Mouse (Mus musculus): ENCODE measurements around the gene Scn3b. TPM values are rescaled to one million over a fixed set of nuclear protein-coding genes. Genes with fewer than 3 reads are reported as not detected.

Gene Scn3b
- total RNA-seq, 2 experiments from 2014 or later, result not detected

DNA sequence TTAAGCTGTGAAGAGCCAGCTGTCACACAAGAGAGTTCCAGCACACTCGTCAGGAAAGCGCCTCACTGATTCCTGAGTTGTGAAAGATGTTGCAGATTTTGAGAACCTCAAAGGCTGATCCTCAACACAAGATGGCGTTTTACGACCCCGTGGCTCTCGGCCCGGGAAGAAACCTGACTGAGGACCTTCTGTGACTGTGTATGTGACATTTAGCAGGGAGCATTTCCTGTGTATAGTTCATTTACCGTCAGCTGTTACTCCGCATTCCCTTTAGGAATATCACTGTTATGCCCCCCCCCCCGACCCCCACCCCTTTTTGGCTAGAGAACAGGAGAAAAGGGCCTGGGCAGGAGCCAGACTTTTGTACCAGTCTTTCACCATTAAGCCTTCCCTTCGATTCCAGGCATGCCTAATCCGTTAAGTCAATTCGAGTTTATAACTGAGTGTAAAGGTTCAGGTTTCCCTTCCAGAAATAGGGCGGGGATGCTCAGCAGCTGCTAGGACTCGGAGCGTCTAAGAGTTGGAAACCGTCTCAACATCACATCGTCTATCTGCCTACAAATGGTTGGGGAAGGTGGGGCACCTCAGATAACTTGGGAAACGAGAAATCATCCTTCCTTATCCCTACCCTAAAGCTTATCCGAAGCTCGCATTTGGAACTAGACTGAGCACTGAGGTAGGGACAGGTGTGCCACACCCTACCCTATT, 823 bp upstream of the Scn3b start:
- ATAC-seq (replicated peaks; ENCODE audit: low FRiP score, poor library complexity, severe bottlenecking), result no peak

DNA sequence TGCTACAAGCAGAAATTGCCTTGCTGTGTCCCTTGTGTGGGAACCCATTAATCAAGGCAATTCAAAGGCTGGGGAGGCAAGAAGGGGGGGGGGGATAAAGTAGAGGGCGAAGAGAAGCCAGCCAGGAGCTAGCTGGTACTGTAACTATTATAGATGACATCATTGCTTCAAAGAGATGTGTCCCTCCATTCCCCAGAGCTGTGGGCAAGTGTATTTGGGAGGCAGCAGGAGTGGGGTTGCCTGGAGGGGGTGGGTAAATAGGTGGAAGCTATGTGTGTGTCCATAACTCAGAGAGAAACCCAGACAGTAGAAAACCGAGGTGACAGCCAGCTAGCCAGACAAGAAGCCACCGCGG, 292 bp upstream of the Scn3b start:
- no peak for ATAC-seq (replicated peaks; ENCODE audit: low FRiP score, poor library complexity, severe bottlenecking)

DNA sequence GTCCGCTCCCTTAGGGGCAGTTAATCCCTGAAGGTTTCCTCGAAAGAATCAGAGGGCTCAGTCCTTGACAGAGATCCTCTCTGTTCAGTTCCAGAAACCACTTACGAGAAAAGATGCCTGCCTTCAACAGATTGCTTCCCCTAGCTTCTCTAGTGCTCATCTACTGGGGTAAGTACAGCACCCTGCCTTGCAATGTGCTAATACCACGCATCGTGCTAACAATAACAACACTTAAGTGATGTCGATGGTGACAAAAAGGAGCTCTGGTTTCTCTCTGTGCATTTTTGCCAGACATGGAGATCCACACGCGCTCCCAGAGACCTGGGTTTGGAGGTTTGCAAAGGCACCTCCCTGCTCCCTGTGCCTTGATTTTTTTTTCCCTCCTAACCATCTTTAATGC, 863 bp downstream of the Scn3b start:
- no peak for ATAC-seq (replicated peaks; ENCODE audit: low FRiP score, poor library complexity, severe bottlenecking)

DNA sequence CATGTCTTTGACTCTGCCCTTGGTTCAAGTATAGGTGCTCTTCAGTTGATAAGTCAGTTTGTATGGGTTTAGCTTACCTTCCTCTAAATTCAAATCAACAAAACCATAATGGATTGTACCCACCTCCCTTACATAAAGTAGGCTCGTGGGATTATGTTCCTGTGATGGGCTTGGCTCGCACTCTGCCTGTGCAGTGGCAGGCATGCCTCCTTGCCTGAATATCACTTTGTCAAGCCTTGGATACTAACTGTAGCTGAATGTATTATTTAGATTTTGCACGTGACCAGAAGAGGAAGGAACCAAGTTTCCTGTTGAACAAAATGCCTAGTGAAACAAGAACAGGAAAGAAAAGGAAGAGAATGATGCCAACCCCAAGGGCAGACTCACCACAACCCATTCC, 2.1 kb downstream of the Scn3b start:
- ATAC-seq (replicated peaks; ENCODE audit: low FRiP score, poor library complexity, severe bottlenecking), result no peak

DNA sequence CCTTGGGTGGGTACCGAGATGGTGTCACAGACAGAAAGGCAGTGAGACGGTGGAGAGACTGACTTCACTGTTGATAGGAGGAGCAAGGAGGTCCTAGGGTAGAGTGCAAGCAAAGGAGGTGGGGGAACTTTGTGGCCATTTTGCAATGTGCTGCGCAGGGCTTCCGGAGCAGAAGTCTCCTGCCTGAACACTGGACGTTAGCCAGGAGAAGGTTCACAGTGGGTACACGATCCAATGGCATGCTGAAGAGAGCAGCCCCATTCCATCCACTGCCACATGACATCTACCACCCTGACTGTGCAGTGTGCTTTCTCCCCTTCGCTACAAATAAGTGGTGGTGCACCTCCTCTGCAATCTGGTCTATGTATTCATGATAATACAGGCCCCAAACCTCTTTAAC, 3.8 kb downstream of the Scn3b start:
- ATAC-seq (replicated peaks; ENCODE audit: low FRiP score, poor library complexity, severe bottlenecking), result no peak

DNA sequence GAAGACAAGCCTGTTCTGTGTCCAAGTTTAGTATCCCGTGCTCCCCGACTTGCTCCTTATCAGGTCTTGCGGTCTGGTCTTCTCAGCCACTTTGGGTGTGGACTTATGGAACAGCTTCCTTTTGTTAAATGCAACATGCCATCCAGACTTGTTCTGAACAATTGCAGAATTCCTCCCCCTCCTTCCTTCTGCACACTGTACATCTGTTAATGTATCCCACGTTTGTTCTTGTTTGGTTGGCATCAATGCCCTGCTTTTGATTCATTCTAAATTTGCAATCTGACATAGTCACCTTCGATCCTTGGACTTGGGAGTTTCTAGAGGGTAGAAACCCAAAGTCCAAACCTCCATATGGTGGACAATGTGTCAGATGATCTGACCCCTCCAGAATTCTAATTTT, 6.9 kb downstream of the Scn3b start:
- ATAC-seq (replicated peaks; ENCODE audit: low FRiP score, poor library complexity, severe bottlenecking), result no peak

DNA sequence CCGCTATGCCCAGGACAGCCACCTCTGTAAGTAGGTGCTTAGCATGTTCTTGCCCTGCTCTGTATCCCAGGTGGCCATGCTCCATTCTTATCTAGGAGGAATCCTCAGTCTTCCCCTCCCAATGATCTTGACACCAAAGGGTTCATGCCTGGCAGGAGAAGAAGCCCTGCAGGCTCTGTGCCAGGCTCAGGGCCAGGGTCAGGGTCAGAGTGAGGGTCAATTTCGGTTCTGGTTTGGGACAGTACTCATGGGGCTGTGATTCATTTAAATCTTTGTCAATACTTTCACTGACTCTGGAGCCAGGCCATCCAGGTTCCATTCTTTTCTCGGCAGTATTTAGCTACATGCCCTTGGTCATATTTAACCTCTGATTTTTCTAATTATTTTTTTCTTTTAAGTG, 8.7 kb downstream of the Scn3b start:
- no peak for ATAC-seq (replicated peaks; ENCODE audit: low FRiP score, poor library complexity, severe bottlenecking)

DNA sequence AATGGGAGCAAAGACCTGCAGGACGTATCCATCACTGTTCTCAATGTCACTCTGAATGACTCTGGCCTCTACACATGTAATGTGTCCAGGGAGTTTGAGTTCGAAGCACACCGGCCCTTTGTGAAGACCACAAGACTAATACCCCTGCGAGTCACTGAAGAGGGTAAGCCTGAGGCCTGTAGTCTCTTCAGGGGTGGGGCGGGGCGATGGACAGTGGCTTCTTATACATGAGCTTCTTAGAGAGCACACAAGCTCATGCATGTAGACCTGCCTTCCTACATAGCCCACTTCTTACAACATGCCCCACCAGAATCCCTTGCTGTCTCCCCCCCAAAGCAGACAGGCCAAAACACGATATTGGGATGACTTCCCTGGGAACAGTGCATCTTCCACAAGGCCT, 10.4 kb downstream of the Scn3b start:
- ATAC-seq (replicated peaks; ENCODE audit: low FRiP score, poor library complexity, severe bottlenecking), result no peak

DNA sequence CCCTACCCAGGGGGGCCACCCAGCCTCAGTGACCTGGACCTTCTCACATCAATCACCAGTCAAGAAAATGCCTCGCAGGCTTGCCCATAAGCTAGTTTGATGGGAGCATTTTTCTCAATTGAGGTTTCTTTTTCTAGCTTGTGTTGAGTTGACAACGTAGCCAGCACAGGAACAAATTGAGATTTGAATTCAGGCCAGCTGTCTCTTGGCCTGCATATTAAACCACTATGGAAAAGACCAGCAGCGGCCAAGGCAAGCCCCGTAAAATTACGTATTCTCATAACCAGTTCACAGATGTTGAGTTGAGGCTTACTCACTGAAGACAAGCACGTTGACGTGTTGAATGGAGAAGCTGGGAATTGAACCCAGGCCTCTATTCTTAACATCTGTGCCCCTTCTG, 14.0 kb downstream of the Scn3b start:
- no peak for ATAC-seq (replicated peaks; ENCODE audit: low FRiP score, poor library complexity, severe bottlenecking)

DNA sequence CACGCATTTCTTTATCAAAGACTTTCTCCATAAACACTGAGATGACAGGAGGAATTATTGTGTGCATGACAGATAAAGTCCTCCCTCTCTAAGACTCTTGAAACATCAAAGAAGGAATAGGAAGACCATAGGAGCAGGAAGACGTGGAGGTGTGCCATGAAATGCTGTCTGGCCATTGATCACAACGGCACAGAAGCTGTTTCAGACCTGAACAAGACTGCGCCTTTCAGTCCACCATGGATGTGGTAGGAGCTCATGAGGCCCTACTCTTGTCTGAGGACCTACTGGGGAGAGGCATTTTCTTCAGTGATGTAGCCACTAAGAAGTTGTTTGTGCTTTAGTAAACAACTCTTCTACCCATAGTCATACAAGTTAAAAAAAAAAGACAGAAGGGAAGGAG, 23.5 kb downstream of the Scn3b start:
- ATAC-seq (replicated peaks; ENCODE audit: low FRiP score, poor library complexity, severe bottlenecking), result no peak

DNA sequence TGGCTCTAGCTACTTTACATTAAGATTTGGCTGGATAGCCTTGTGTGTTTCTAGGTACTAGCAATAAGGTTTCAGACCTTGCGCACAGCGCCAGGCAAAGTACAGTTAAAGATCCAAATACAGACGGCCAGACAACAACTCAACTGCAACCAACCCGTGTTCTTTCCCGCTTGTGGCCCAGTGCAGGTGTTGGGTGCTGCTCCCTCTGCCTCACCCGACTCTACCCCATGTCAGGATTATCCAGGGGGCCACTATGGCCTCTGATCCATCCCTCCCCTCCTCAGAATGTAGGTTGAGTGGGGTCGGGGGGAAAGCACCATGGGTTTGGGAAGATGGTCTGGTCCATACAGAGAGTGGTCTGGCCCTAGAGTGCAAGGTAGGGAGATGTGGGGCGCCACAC, 24.3 kb downstream of the Scn3b start:
- ATAC-seq (replicated peaks; ENCODE audit: low FRiP score, poor library complexity, severe bottlenecking), result no peak

DNA sequence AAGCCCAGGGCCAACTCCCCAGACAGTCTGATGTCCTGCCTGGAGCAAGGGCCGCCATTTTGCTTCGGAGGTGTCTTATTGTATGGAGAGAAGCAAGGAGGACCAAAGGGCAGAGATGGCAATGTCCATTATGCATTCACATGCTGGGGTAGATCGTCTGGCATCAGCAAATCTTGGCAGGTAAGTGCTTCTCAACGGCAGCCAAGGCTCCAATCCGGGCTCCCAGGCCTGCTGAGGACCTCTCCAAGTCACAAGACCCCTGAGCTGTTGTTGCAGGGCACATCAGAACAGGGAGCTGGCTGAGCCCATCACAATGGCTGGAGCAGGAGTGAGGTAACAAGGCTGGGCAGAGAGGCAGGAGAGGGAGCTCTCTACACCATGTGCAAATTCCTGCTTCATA, 24.7 kb downstream of the Scn3b start:
- ATAC-seq (replicated peaks; ENCODE audit: low FRiP score, poor library complexity, severe bottlenecking), result no peak

DNA sequence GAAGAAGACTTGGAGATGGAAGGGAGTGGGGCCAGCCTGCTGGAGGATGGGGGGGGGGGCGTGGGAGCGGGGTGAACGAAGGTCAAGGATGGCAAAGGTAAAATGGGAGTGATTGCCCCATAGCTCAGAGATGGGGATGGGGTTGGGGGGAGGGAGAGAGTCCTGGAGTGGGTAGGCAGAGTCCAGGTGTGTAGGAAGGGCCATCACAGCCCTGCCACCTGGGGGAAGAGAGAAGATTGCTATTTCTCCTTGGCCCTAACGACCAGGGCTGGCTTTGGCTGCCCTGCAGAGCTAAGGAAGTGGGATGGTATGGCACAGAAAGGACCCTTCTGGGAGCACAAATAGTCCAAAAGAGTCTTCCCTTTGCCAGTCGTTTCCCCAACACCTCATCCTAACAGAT, 25.2 kb downstream of the Scn3b start:
- ATAC-seq (replicated peaks; ENCODE audit: low FRiP score, poor library complexity, severe bottlenecking), result no peak

DNA sequence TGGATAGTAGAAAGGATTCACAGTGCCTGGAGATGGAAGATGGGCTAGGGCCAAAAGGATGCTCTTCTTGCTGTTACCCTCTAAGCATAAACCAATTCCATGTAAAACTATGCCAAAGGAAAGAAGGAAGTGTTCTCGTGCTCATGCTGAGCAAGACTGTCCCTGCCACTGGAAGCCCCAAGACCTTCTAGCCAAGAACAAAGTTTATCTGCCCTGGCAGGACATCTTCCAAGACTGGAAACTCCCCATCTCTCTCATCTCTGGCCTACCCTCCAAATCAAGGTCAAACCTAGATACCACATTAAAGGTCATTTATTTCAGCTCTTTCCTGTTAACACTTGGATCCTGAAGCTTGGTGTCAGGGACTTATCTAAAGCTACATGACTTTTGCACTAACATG, 25.8 kb downstream of the Scn3b start:
- no peak for ATAC-seq (replicated peaks; ENCODE audit: low FRiP score, poor library complexity, severe bottlenecking)

DNA sequence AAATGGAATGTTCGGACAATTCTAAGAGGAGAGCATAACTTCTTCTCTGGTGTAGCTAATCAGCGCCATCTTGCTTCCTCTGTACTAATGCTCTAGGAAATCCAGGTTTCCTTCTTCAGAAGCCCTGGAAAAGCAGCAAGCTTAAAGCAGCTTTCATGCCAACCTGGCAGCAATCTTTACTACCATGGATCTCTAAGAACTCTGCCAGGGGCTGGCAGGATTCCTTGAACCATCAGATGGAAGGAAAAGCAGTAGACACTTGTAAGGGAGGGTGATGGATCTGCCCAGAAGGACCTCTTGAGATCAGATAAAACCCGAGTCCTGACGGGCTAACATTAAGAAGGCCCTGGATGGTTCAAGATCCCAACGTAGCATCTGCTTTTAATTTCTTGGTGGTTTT, 27.2 kb downstream of the Scn3b start:
- no peak for ATAC-seq (replicated peaks; ENCODE audit: low FRiP score, poor library complexity, severe bottlenecking)

DNA sequence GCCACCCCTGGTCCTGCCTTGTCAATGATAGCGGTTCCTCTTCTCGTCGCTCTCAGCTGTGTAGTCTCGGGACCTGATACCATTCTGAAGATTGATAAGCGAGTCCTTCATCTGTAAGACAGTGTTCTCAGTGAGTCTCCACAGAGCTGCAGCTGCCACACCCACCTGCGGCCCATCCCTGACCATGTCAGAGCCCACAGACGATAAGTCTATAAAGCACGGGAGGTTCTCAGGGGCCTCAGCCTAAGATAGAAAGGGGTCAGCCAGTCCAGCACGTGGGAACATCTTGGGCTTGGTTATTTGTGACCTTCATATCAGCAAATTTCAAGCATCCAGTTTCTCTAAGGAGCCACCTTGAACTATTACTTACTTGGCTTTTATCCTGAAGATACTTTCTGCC, 29.0 kb downstream of the Scn3b start:
- ATAC-seq (replicated peaks; ENCODE audit: low FRiP score, poor library complexity, severe bottlenecking), result no peak

DNA sequence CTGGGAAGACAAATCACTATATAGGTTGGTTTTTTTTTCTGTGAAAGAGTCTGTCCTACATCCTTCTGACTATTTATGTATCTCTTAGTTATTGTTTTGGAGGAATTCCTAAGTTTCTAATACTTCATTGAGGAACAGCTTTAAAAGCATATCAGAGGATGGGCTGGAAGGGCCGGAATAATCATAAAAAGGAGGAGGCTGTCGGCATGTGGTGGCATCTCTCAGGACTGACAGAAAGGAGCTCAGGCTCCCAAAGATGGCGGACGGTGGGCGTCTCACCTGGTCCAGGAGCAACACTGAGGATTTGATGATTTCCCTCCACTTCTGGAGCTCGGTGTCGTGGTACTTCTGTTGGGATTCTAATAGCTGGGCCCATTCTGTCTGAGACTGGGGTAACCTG, 30.3 kb downstream of the Scn3b start:
- ATAC-seq (replicated peaks; ENCODE audit: low FRiP score, poor library complexity, severe bottlenecking), result no peak

DNA sequence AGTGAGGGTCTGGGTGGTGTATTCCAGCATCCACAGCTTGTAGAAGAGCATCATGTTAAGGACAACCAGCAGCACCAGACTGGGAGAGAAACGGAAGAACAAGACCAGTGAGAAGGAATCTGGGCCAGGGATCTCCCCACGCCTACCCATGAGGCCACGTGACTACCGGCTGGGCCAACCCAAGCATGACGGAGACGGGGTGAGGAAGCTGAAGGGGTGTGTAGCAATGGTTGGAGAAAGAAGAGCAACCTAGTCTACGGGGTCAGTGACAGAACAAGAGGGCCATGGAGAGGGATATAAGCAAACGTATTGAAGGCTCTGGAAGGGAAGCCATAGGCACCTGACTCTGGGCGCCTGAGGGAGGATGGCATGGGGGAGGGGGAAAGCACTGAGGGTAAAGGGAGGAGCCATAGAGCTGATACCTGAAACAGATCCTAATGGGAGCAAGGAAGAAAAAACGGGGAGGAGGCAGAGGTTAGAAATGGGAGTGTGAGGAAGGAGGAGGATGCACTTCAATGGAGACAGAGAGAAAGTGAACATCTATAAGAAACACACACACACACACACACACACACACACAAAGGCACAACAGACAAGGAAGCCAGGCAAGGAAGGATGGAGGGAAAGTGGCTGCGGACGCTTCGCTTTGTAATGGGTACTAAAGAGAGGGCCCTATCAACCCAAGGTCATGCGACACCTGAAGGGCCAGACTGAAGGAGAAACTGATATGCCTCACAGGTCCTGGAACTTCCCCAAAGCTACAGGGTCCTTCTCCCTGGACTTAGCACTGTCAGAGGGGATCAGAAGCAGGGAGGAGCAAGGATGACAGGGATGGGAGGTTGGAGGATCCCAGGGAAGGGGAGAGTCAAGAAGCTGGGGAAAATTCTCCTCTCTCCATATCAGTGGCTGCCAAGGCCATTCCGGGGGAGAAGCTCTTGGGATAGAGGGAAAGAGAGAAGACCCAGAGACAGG, 31.3 kb downstream of the Scn3b start:
- ATAC-seq (replicated peaks; ENCODE audit: low FRiP score, poor library complexity, severe bottlenecking), result no peak

DNA sequence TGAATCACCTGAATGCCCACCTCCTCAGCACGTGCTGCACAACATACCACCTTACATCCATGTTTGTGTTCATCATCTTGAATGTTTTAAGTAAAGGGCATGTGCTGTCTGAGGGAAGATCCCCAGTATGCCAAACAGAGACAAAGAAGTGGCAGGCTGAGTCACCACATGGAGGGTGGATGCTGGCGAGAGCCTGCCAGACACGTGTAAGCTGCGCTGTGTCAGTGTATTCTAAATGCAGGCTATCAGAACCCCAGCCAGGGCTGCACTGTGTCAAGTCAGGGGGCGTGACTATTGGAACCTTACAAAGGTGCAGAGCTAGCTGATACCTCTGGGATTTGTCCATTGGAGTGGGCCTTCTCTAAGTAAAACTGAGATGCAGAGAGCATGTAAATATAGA, 32.5 kb downstream of the Scn3b start:
- no peak for ATAC-seq (replicated peaks; ENCODE audit: low FRiP score, poor library complexity, severe bottlenecking)

DNA sequence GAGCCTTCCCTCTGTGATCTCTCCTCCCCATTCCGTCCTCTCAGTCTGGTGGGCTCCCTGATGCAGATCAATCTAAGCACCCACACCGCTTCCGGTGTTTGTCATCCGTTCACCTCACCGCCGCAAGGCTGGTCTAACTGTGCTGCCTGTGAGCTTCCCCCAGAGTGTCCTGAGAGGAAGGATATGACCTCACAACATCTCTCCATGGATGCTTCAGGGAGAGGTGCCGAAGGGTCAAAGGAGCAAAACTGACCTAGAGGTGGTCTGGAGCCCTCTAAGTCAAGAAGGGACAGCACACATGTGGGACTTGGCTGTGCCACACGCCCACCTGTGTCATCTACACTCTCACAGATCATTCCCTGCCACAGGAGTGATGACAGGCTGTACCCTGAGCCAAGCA, 33.4 kb downstream of the Scn3b start:
- no peak for ATAC-seq (replicated peaks; ENCODE audit: low FRiP score, poor library complexity, severe bottlenecking)

DNA sequence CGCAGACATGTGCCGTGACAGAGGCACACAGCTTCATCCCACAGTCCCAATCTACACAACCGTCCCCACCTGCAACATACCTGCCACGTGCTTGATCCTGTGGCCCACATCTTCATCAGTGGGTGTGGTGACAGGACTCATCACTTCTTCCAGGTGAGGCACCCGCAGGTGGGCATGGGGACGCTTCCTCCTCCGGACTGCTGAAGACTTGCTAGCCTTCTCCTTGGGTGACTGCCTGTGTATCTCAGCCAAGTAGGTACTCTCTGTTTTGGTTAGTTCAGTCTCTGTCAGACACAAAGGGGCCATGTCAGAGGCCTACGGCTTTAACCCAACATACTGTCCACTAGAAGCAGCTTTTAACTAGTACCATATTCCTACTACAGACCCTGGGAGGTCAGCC, 35.2 kb downstream of the Scn3b start:
- ATAC-seq (replicated peaks; ENCODE audit: low FRiP score, poor library complexity, severe bottlenecking), result no peak

Measured in erythroblast, adult 5-6 weeks (primary cell).